Mouse (Mus musculus): Measurements from ENCODE around the gene Ttc9b.
"Not testable (repeated sequence)": the region's sequence is repeated elsewhere in the genome, so short reads cannot be mapped to it uniquely, and the experiment has no call there.

The Ttc9b gene

DNA sequence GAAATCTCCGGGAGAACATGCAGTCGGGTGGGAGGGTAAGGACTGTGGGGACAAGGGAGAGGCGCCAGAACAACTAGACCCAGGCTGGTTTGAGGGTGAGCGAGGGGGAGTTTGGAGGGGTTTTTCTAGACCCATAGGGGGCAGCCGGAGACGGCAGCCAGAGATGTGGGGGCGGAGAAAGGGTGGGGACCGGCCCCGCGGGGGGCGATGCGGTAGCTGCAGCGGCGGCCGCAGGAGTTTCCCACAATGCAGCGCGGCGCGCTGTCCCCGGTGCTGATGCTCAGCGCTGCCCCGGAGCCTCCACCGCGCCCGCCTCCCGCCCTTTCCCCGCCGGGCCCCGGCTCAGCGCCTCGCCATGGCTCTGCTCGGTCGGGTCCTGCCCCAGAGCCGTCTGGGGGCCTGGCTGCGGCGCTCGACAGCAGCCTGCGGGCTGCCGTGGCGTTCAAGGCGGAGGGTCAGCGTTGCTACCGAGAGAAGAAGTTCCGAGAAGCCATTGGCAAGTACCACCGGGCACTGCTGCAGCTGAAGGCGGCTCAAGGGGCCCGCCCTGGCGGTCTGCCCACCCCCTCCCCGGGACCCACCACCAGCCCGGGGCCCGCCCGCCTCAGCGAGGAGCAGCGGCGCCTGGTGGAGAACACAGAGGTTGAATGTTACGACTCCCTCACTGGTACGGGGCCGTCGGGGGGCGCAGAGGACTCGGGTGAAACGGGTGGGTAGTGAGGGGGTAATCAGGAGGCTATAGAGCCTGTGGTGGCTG is at the start of gene Ttc9b:
Ttc9b (plus strand) TSS at position 235 of the 757 bp plus-strand sequence.
- peak; percentile 65 for DNase-seq (ENCODE audit: extremely low spot score, low spot score)

GRCm38 (mm10) chr7:27604661-27605348 is 48.9 kb upstream of the Ttc9b start:
- no peak for DNase-seq (ENCODE audit: extremely low spot score, low spot score)

- DNase-seq (ENCODE audit: extremely low spot score, low spot score): no peak
Measured at GRCm38 (mm10) chr7:27605499-27606285, 48.0 kb upstream of the Ttc9b start.

GRCm38 (mm10) chr7:27606481-27607254 is 47.0 kb upstream of the Ttc9b start:
- no peak for DNase-seq (ENCODE audit: extremely low spot score, low spot score)

GRCm38 (mm10) chr7:27607580-27607979 is 46.1 kb upstream of the Ttc9b start:
- no peak for DNase-seq (ENCODE audit: extremely low spot score, low spot score)

GRCm38 (mm10) chr7:27608130-27608529 is 45.6 kb upstream of the Ttc9b start:
- no peak for DNase-seq (ENCODE audit: extremely low spot score, low spot score)

- no peak for DNase-seq (ENCODE audit: extremely low spot score, low spot score)
Measured at GRCm38 (mm10) chr7:27609285-27609684, 44.4 kb upstream of the Ttc9b start.

DNA sequence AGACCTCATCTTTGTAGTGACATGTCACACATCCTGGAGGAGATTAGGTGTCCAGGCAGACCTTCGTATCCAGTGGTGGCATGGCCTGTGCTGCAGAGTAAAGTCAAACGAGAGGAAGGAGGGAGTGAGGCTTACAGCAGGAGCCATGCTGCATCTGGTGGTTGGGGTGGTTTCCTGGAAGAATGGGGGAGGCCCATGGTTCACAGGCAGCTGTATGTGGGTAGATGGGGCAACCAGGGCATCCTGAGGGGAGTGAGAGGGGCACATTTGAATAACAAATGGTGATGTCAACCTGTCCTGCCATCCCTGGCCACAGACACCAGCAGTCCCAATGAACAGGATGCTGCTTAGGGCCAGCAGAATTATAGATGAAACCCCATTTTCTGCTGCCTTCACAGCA is 44.0 kb upstream of the Ttc9b start:
- DNase-seq (ENCODE audit: extremely low spot score, low spot score): no peak

DNA sequence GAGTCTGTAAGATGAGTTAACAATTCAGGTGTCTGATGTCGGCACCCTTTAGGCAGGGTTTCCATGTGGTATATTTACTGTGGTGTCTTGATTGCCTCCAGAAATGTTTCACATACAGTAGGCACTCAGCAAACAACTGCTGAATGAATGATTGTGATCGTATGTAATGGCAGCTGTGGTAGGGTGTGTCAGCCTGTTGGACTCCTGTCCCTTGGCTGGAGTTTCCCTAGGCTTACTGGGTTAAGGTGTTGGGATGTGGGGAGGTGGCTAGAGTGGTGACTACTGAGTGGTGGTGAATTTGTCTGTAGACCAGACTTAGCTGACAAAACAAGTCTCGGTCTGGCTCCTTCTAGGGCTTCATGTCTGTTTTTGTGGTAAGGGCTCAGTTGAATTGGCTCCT is 43.3 kb upstream of the Ttc9b start:
- no peak for DNase-seq (ENCODE audit: extremely low spot score, low spot score)

DNA sequence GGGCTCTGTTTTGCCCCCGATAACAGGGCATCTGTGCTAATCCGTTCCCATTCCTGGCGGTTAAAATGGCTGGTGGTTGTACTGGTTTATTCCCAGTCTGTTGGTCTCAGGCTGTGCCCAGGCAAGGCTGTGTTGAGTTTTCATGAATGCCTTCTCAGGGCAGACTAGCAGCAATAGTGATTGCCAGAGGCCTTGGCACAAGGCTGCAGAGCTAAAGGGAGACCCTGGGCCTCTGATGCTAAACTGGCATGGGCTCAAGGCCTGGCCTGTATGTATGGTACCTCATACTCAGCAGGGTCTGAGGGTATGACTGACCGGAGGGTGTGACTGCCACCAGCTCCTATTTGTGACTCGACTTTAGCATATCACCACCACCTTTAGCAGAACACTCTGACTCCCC is 42.8 kb upstream of the Ttc9b start:
- no peak for DNase-seq (ENCODE audit: extremely low spot score, low spot score)

DNA sequence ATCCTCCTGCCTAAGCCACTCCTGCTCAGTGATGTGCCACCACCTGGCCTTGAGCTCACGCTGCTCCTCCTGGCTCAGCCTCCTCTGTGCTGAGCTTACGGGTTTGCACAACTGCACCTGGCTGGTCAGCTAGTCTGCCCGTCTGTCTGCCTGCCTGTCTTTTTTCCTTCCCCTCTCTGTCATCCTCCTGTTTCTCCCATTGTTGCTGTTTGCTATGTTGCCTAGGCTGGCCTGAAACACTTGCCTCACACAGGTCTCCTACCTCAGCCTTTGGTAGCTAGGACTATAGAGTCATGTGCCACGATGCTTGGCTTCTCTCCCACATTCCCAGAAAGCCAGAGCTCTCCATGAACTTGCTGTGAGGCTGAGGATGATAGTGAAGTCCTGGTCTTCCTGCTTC is 40.8 kb upstream of the Ttc9b start:
- DNase-seq (ENCODE audit: extremely low spot score, low spot score): no peak

- no peak for DNase-seq (ENCODE audit: extremely low spot score, low spot score)
Measured at GRCm38 (mm10) chr7:27613751-27614499, 39.8 kb upstream of the Ttc9b start.

DNA sequence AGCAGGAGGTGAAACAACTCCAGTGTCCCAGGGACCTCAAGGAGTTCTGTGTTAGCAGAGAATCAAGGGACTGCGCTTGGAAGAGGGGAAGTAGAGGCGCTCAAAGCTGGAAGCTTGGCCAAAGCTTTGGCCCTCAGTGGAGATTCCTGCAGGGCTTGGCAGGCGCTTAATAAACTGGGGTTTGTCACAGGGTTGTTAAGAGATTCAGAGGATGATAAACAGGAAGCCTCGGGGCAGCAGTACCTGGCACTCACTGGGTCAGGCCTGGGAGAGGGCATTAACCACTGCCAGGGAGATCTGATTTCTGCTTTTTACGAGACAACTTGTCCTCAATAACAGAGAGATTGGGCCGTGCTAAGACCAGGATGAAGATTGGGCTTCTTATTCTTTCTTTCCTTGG is 32.7 kb upstream of the Ttc9b start:
- DNase-seq (ENCODE audit: extremely low spot score, low spot score): no peak

- DNase-seq (ENCODE audit: extremely low spot score, low spot score): no peak
Measured at GRCm38 (mm10) chr7:27622234-27622633, 31.5 kb upstream of the Ttc9b start.

DNA sequence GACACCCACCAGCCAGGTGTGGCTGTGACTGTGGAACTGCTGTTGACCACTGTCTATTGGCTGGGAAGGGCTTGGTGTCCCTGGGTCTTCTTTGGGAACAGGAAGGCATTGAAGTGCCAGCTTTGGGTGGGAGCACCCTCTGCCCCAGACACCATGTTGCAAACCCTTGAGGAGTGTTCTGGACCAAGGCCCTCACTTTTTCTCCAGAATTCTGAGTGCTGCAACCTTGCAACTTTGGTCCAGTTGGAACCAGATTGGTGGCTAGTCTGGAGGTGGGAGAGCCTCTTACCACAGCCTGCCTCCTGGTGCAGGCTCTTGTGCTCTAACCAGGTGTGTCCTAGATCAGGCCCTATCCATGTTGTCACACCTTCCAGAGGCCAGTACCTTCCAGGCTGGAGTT is 28.7 kb upstream of the Ttc9b start:
- DNase-seq (ENCODE audit: extremely low spot score, low spot score): no peak

DNA sequence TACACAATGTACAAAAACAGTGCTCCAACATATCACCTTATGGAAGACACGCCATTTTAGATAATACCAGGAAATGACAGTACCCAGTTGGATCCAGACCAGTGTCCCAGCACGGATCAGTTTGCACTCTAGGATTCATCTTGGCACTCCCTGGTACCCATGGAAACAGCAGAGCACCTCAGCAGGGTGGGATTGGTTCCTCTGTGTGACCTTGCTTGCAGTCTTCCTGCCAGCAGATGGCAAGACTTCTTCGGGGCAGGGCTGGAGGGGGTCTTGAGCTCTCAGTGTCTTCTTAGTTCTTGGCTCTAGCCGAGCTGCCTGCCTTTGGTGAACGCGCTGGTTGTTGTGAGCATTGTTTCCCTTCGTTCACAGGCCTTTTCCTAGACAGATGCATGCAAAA is 26.0 kb upstream of the Ttc9b start:
- DNase-seq (ENCODE audit: extremely low spot score, low spot score): no peak

- no peak for DNase-seq (ENCODE audit: extremely low spot score, low spot score)
Measured at GRCm38 (mm10) chr7:27628190-27628589, 25.5 kb upstream of the Ttc9b start.

DNA sequence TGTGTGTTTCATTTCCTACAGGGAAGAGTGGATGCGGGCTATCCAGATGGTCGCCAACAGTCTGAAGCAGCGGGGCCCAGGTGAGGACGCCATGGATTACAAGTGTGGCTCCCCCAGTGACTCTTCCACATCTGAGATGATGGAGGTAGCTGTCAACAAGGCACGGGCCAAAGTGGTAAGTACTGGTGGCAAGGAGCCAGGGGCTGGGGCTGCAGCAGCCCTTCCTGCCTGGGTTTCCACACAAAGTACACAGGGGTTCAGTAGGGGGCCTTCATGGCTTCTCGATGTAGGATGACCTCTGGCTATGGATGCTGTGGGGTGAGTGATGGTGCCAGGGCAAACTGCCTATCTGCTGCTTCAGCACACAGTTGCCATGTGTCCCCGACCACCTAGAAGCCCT is 24.9 kb upstream of the Ttc9b start:
- not testable (repeated sequence) for DNase-seq (ENCODE audit: extremely low spot score, low spot score)

DNA sequence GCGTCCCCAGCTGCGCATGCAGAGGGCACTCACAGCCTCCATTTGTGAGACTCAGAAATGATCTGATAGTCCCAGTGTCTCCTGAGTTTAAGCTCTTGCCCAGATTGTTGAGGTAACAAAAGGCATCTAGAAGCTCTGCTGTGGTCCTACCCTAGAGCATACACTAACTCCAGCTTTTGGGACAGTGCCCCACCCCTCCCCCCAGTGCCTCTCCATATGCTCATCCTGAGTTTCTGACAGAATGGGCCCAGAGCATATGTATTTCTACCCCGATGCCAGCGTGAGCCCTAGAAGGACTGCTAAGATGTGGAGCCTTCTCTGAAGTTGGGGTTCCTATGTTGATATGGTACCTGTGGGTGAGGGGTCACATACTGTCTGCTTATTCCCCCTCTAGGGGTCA is 22.3 kb upstream of the Ttc9b start:
- no peak for DNase-seq (ENCODE audit: extremely low spot score, low spot score)

DNA sequence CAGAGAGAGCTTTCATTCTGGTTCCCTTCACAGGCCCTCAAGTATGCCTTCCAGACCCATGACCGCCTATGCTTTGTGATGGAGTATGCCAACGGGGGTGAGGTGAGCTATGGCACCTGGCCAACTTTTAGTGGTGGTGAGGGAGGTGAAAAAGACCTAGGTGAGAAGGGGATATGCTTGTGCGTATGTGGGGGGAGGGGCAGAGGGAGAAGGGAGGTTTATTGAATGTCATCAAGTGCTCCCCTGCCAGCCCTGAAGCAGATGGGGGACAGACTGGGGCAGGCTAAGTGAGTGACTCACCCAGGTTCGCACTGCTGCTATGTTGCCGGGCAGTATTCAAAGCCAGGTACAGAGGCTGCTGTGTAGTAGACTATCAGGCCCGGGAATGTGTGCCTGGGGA is 20.5 kb upstream of the Ttc9b start:
- DNase-seq (ENCODE audit: extremely low spot score, low spot score): no peak

DNA sequence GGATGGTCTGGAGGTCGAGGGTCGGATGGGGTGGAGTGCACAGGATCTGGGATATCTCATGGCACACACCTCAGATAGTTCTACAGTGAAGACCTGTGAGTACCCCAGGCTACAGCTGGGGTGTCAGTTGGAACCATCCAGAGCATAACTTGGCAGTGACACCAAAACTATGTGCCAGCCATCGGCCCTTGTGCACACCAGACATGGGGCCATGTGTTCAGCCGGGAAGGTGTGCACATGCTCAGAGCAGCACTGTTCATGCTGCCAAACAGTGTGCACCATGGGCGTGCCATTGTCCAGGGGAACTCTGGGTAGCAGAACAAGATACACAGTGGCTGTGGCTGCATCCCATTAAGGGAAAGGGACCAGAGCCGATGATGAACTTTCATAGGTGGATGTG is 19.0 kb upstream of the Ttc9b start:
- no peak for DNase-seq (ENCODE audit: extremely low spot score, low spot score)

Data from neural tube, embryonic 10.5 days (tissue).